Mouse (Mus musculus) bone marrow macrophage, adult 2 months (primary cell): Measurements from ENCODE around the gene Adam12. TPM values are rescaled to one million over a fixed set of nuclear protein-coding genes. Genes with fewer than 3 reads are reported as not detected.

ENCODE experiments used
- H3K27ac ChIP-seq: 2 replicates; pipeline ENCODE4 v1.5.1; 2012; ENCODE audit warnings: low read depth, low read length; ENCODE audit not compliant: insufficient read depth
- H3K4me1 ChIP-seq: 2 replicates; pipeline ENCODE4 v1.6.1; 2012; ENCODE audit warnings: low read length; ENCODE audit not compliant: control insufficient read depth, insufficient read depth
- H3K4me3 ChIP-seq: 2 replicates; pipeline ENCODE4 v1.5.1; 2012; ENCODE audit warnings: mild to moderate bottlenecking, low read length, moderate library complexity; ENCODE audit not compliant: insufficient read depth
- CTCF ChIP-seq: IDR thresholded peaks from 2 replicates; pipeline ENCODE4 v1.5.1; 2012; ENCODE audit warnings: low read depth, mild to moderate bottlenecking, low read length, moderate library complexity
- POLR2A ChIP-seq: IDR thresholded peaks from 2 replicates; pipeline ENCODE4 v1.6.1; 2012; ENCODE audit warnings: mild to moderate bottlenecking, low read depth, low read length, borderline replicate concordance
- polyA plus RNA-seq: library from polyadenylated mRNA; stranded (reverse); fragments of >200 nt; gene quantifications from 2 replicates; pipeline ENCODE4 v1.2.4, GENCODE M21; 2012; ENCODE audit not compliant: missing spikeins, insufficient read depth, insufficient read length

The Adam12 gene
- polyA plus RNA-seq, 1 experiment: not detected

GRCm38 (mm10) chr7:134027020-134027415 lies 204.9 kb downstream of the Adam12 start:
- no peaks in the 10 kb centered on the region for H3K4me1 ChIP-seq
- no peak overlapping the region for H3K4me3 ChIP-seq
- H3K27ac ChIP-seq: no peak overlapping the region
- TF ChIP-seq CTCF: no peak
- TF ChIP-seq POLR2A: no peak

GRCm38 (mm10) chr7:134026200-134027019 lies 205.5 kb downstream of the Adam12 start:
- Histone ChIP-seq H3K4me3 (no peak overlapping the region), H3K4me1 (no peaks in the 10 kb centered on the region), H3K27ac (no peak overlapping the region)
- TF ChIP-seq CTCF (no peak), POLR2A (no peak)

GRCm38 (mm10) chr7:134022157-134022885 lies 209.6 kb downstream of the Adam12 start:
- no peak for TF ChIP-seq CTCF
- no peak for TF ChIP-seq POLR2A

GRCm38 (mm10) chr7:134015226-134015625 lies 216.7 kb downstream of the Adam12 start:
- Histone ChIP-seq H3K4me3 (no peak overlapping the region), H3K4me1 (no peaks in the 10 kb centered on the region), H3K27ac (no peak overlapping the region)
- TF ChIP-seq CTCF (no peak), POLR2A (no peak)

More at GRCm38 (mm10) chr7:134022157-134022885, 209.6 kb downstream of the Adam12 start:
- H3K27ac ChIP-seq: no peak overlapping the region
- H3K4me3 ChIP-seq: no peak overlapping the region
- no peaks in the 10 kb centered on the region for H3K4me1 ChIP-seq

GRCm38 (mm10) chr7:134014733-134015132 lies 217.2 kb downstream of the Adam12 start:
- Histone ChIP-seq H3K27ac (no peak overlapping the region), H3K4me1 (no peaks in the 10 kb centered on the region), H3K4me3 (no peak overlapping the region)
- TF ChIP-seq POLR2A (no peak), CTCF (no peak)

- no peak for TF ChIP-seq CTCF
- no peak for TF ChIP-seq POLR2A
- Histone ChIP-seq H3K27ac (no peak overlapping the region), H3K4me1 (no peaks in the 10 kb centered on the region), H3K4me3 (no peak overlapping the region)
Measured at GRCm38 (mm10) chr7:134009157-134009556, 222.8 kb downstream of the Adam12 start.

- H3K4me3 ChIP-seq: no peak overlapping the region
- no peaks in the 10 kb centered on the region for H3K4me1 ChIP-seq
- TF ChIP-seq POLR2A (no peak), CTCF (no peak)
- H3K27ac ChIP-seq: no peak overlapping the region
Measured at GRCm38 (mm10) chr7:134007942-134008361, 224.0 kb downstream of the Adam12 start.

GRCm38 (mm10) chr7:134001581-134001980 lies 230.4 kb downstream of the Adam12 start:
- no peak overlapping the region for H3K4me3 ChIP-seq
- H3K4me1 ChIP-seq: no peaks in the 10 kb centered on the region
- TF ChIP-seq POLR2A (no peak), CTCF (no peak)
- no peak overlapping the region for H3K27ac ChIP-seq

GRCm38 (mm10) chr7:133990930-133991329 lies 241.0 kb downstream of the Adam12 start:
- H3K4me3 ChIP-seq: no peak overlapping the region
- no peaks in the 10 kb centered on the region for H3K4me1 ChIP-seq
- H3K27ac ChIP-seq: no peak overlapping the region
- TF ChIP-seq CTCF: no peak
- no peak for TF ChIP-seq POLR2A

GRCm38 (mm10) chr7:133988356-133988755 lies 243.6 kb downstream of the Adam12 start:
- no peak overlapping the region for H3K27ac ChIP-seq
- H3K4me3 ChIP-seq: no peak overlapping the region
- TF ChIP-seq CTCF: no peak
- no peak for TF ChIP-seq POLR2A
- no peaks in the 10 kb centered on the region for H3K4me1 ChIP-seq
